Mouse (Mus musculus) stomach, embryonic 16.5 days (tissue): Measurements from ENCODE around the gene Lcmt1. TPM values are rescaled to one million over a fixed set of nuclear protein-coding genes. Genes with fewer than 3 reads are reported as not detected.

Source experiments
- ATAC-seq: fragments of 200-750 bp; cut with Nextera tagmentation; 2 replicates; pipeline ENCODE4 v1.8.0; 2017; ENCODE audit warnings: moderate number of reproducible peaks, moderate TSS enrichment; ENCODE audit not compliant: insufficient read depth, low FRiP score
- H3K27ac ChIP-seq: fragments of 300-500 bp; sonication (generic); 2 replicates; pipeline ENCODE4 v1.5.1; 2014; ENCODE audit warnings: low read length
- H3K27me3 ChIP-seq: fragments of 300-500 bp; sonication (generic); 2 replicates; pipeline ENCODE4 v1.6.1; 2014; ENCODE audit warnings: low read length, control low read depth, mixed read lengths; ENCODE audit not compliant: control insufficient read depth, insufficient read depth
- H3K36me3 ChIP-seq: fragments of 300-500 bp; sonication (generic); 2 replicates; pipeline ENCODE4 v1.6.1; 2014; ENCODE audit warnings: low read length; ENCODE audit not compliant: control insufficient read depth, insufficient read depth
- H3K4me1 ChIP-seq: fragments of 300-500 bp; sonication (generic); 2 replicates; pipeline ENCODE4 v1.6.1; 2014; ENCODE audit warnings: low read length, control low read depth, mixed read lengths; ENCODE audit not compliant: control insufficient read depth, insufficient read depth
- H3K4me2 ChIP-seq: fragments of 300-500 bp; sonication (generic); 2 replicates; pipeline ENCODE4 v1.6.1; 2014; ENCODE audit warnings: low read depth, low read length, mixed read lengths
- H3K4me3 ChIP-seq: fragments of 300-500 bp; sonication (generic); replicated peaks from 2 replicates; pipeline ENCODE4 v1.5.1; 2014; ENCODE audit warnings: mild to moderate bottlenecking, low read length
- H3K9ac ChIP-seq: fragments of 300-500 bp; sonication (generic); 2 replicates; pipeline ENCODE4 v1.6.1; 2014; ENCODE audit warnings: low read length
- H3K9me3 ChIP-seq: fragments of 300-500 bp; sonication (generic); replicated peaks from 2 replicates; pipeline ENCODE4 v1.6.1; 2016; ENCODE audit warnings: low read length, control low read depth; ENCODE audit not compliant: control insufficient read depth
- WGBS: fragments of 180-500 bp; shearing (Covaris S2); extraction: QIAGEN DNeasy Blood & Tissue Kit; methylation state at CpG from one replicate; pipeline ENCODE4 v1.1.7; 2014; 5-methylcytosine and 5-hydroxymethylcytosine counted together
- polyA plus RNA-seq: library from polyadenylated mRNA; unstranded; fragments of >200 nt; fragmentation: Nextera tagmentation; extraction: Ambion mirVana; gene quantifications from 2 replicates; pipeline ENCODE4 v1.2.1, GENCODE M21; 2015

Gene Lcmt1
- polyA plus RNA-seq, 1 experiment from 2014 or later, result 40.3 TPM

GRCm38 (mm10) chr7:123452551-123452950 is 83.0 kb downstream of the Lcmt1 start:
- no peak overlapping the region for H3K4me3 ChIP-seq
- H3K4me1 ChIP-seq, result no peaks in the 10 kb centered on the region
- no peak overlapping the region for H3K9ac ChIP-seq
- no peaks in the 10 kb centered on the region for H3K9me3 ChIP-seq
- no peak overlapping the region for H3K4me2 ChIP-seq
- no peaks in the 10 kb centered on the region for H3K36me3 ChIP-seq
- no peaks in the 10 kb centered on the region for H3K27me3 ChIP-seq
- WGBS, result 38% methylated on average over 6 of the region's 6 CpGs
- no peak for ATAC-seq
- no peak overlapping the region for H3K27ac ChIP-seq

GRCm38 (mm10) chr7:123453066-123453465 is 83.5 kb downstream of the Lcmt1 start:
- Histone ChIP-seq H3K4me1 (no peaks in the 10 kb centered on the region), H3K4me3 (no peak overlapping the region), H3K9me3 (no peaks in the 10 kb centered on the region), H3K36me3 (no peaks in the 10 kb centered on the region), H3K27me3 (no peaks in the 10 kb centered on the region), H3K9ac (no peak overlapping the region), H3K27ac (no peak overlapping the region), H3K4me2 (no peak overlapping the region)
- 77% methylated on average over 8 of the region's 8 CpGs for WGBS
- ATAC-seq, result no peak

DNA sequence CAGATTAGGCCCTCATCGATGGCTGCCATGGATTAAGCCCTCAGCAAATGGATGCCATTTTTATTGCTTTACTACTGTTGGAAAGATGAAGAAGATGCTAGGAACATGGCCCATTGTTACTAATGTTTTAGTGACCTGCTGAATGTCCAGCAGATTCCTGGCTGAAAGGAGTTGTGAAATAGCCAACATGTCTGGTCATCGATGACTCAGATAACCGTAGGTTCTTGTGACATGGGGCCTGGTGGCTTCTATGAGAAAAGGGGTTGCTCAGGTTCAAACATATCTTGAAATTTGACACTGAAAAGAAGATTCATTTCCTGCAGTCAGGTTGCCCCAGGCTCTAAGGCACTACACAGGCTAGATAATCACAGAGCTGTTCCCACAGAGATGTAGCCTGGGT is 85.5 kb downstream of the Lcmt1 start:
- no peaks in the 10 kb centered on the region for H3K36me3 ChIP-seq
- H3K4me3 ChIP-seq, result no peak overlapping the region
- H3K27me3 ChIP-seq, result no peaks in the 10 kb centered on the region
- no peaks in the 10 kb centered on the region for H3K9me3 ChIP-seq
- H3K27ac ChIP-seq, result no peak overlapping the region
- no peak overlapping the region for H3K4me2 ChIP-seq
- H3K4me1 ChIP-seq, result no peaks in the 10 kb centered on the region
- no peak for ATAC-seq
- 84% methylated on average over 3 of the region's 3 CpGs for WGBS
- H3K9ac ChIP-seq, result no peak overlapping the region

GRCm38 (mm10) chr7:123458309-123458708 is 88.7 kb downstream of the Lcmt1 start:
- H3K4me3 ChIP-seq, result no peak overlapping the region
- no peaks in the 10 kb centered on the region for H3K4me1 ChIP-seq
- no peak for ATAC-seq
- no peaks in the 10 kb centered on the region for H3K9me3 ChIP-seq
- no peak overlapping the region for H3K27ac ChIP-seq
- H3K36me3 ChIP-seq, result no peaks in the 10 kb centered on the region
- no peak overlapping the region for H3K4me2 ChIP-seq
- WGBS, result 87% methylated on average over 4 of the region's 4 CpGs
- H3K9ac ChIP-seq, result no peak overlapping the region
- H3K27me3 ChIP-seq, result no peaks in the 10 kb centered on the region

GRCm38 (mm10) chr7:123459247-123459646 is 89.7 kb downstream of the Lcmt1 start:
- no peak for ATAC-seq
- Histone ChIP-seq H3K36me3 (no peaks in the 10 kb centered on the region), H3K9ac (no peak overlapping the region), H3K9me3 (no peaks in the 10 kb centered on the region), H3K4me1 (no peaks in the 10 kb centered on the region), H3K4me2 (no peak overlapping the region), H3K4me3 (no peak overlapping the region), H3K27me3 (no peaks in the 10 kb centered on the region), H3K27ac (no peak overlapping the region)
- 88% methylated on average over 4 of the region's 4 CpGs for WGBS

GRCm38 (mm10) chr7:123461316-123461715 is 91.7 kb downstream of the Lcmt1 start:
- 80% methylated on average over 4 of the region's 4 CpGs for WGBS
- Histone ChIP-seq H3K4me1 (no peaks in the 10 kb centered on the region), H3K27ac (no peak overlapping the region), H3K36me3 (no peaks in the 10 kb centered on the region), H3K9ac (no peak overlapping the region), H3K4me2 (no peak overlapping the region), H3K4me3 (no peak overlapping the region), H3K27me3 (no peaks in the 10 kb centered on the region), H3K9me3 (no peaks in the 10 kb centered on the region)
- ATAC-seq, result no peak

GRCm38 (mm10) chr7:123462070-123462501 is 92.5 kb downstream of the Lcmt1 start, which contains the start of gene Aqp8:
TSS of gene Aqp8 (plus strand) at chr7:123462291.
- H3K36me3 ChIP-seq, result no peaks in the 10 kb centered on the region
- H3K9me3 ChIP-seq, result no peaks in the 10 kb centered on the region
- H3K4me2 ChIP-seq, result no peak within 1 kb of the TSS
- no peak within 1 kb of the TSS for H3K4me3 ChIP-seq
- 55% methylated on average over 9 of the region's 9 CpGs for WGBS
- peak; percentile 84 for ATAC-seq
- H3K4me1 ChIP-seq, result no peaks in the 10 kb centered on the region
- no peaks in the 10 kb centered on the region for H3K27me3 ChIP-seq
- H3K9ac ChIP-seq, result no peak within 1 kb of the TSS
- no peak within 1 kb of the TSS for H3K27ac ChIP-seq

DNA sequence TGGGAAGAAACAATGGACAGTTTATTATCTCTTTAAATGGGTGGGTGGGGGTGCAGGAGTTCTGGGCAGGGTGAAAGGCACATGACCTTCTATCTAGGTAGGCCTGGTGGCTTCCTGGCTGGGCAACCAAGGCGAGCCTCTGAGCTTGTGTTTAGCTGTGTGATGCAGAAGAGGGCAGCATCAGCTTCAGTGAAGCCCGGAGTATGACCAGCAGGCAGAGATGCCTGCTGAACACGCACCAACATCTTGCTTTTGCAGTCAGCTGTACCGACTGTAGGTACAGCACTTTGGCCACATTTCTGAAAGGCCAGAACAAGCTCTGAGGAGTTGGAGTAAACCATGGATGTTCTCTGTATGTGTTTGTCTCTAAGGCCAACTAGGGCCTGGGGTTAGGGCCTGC is 94.0 kb downstream of the Lcmt1 start:
- no peak for ATAC-seq
- Histone ChIP-seq H3K4me1 (no peaks in the 10 kb centered on the region), H3K27me3 (no peaks in the 10 kb centered on the region), H3K27ac (no peak overlapping the region), H3K4me3 (no peak overlapping the region), H3K9ac (no peak overlapping the region), H3K36me3 (no peaks in the 10 kb centered on the region), H3K9me3 (no peaks in the 10 kb centered on the region), H3K4me2 (no peak overlapping the region)
- 76% methylated on average over 4 of the region's 4 CpGs for WGBS

- no peaks in the 10 kb centered on the region for H3K9me3 ChIP-seq
- H3K4me1 ChIP-seq, result no peaks in the 10 kb centered on the region
- H3K36me3 ChIP-seq, result no peaks in the 10 kb centered on the region
- no peaks in the 10 kb centered on the region for H3K27me3 ChIP-seq
- no peak overlapping the region for H3K9ac ChIP-seq
- peak; percentile 67; the same call in 1 of the 2 replicates for ATAC-seq
- no peak overlapping the region for H3K27ac ChIP-seq
- H3K4me3 ChIP-seq, result no peak overlapping the region
- 32% methylated on average over 6 of the region's 6 CpGs for WGBS
- no peak overlapping the region for H3K4me2 ChIP-seq
These were observed 96.3 kb downstream of the Lcmt1 start for GRCm38 (mm10) chr7:123465692-123466387.
